Mouse (Mus musculus) forebrain, embryonic 10.5 days (tissue): ENCODE measurements around the gene Rasgef1b. TPM values are rescaled to one million over a fixed set of nuclear protein-coding genes. Genes with fewer than 3 reads are reported as not detected.

ENCODE experiments used
- DNase-seq: peaks from one replicate; pipeline ENCODE4 v3.0.0-alpha.2; 2017; ENCODE audit warnings: low spot score; ENCODE audit errors: extremely low spot score
- H3K27ac ChIP-seq: fragments of 300-500 bp; sonication (generic); 2 replicates; pipeline ENCODE4 v1.5.1; 2016; ENCODE audit warnings: mild to moderate bottlenecking
- H3K27me3 ChIP-seq: fragments of 300-500 bp; sonication (generic); 2 replicates; pipeline ENCODE4 v1.6.1; 2016; ENCODE audit warnings: mild to moderate bottlenecking; ENCODE audit not compliant: poor library complexity, severe bottlenecking
- H3K36me3 ChIP-seq: fragments of 300-500 bp; sonication (generic); replicated peaks from 2 replicates; pipeline ENCODE4 v1.6.1; 2016; ENCODE audit warnings: mild to moderate bottlenecking, moderate library complexity
- H3K4me1 ChIP-seq: fragments of 300-500 bp; sonication (generic); 2 replicates; pipeline ENCODE4 v1.6.1; 2016
- H3K4me3 ChIP-seq: fragments of 300-500 bp; sonication (generic); 2 replicates; pipeline ENCODE4 v1.5.1; 2016; ENCODE audit warnings: mild to moderate bottlenecking, moderate library complexity
- H3K9me3 ChIP-seq: fragments of 300-500 bp; sonication (generic); 2 replicates; pipeline ENCODE4 v1.6.1; 2016; ENCODE audit warnings: mild to moderate bottlenecking, moderate library complexity
- WGBS: fragments of 180-500 bp; shearing (Covaris S2); methylation state at CpG from one replicate; pipeline ENCODE4 v1.1.7; 2016; 5-methylcytosine and 5-hydroxymethylcytosine counted together
- polyA plus RNA-seq: library from polyadenylated mRNA; unstranded; fragments of >200 nt; fragmentation: Nextera tagmentation; extraction: Ambion mirVana; gene quantifications from 2 replicates; pipeline ENCODE4 v1.2.1, GENCODE M21; 2016

Rasgef1b gene
- polyA plus RNA-seq, 1 experiment from 2014 or later: 9.5 TPM

- no peak overlapping the region for H3K27ac ChIP-seq
- H3K4me1 ChIP-seq: peaks cover 11% of the 10 kb centered on the region
- H3K36me3 ChIP-seq: peaks cover 55% of the 10 kb centered on the region
- no peaks in the 10 kb centered on the region for H3K27me3 ChIP-seq
- 92% methylated on average over 6 of the region's 6 CpGs for WGBS
- H3K4me3 ChIP-seq: no peak overlapping the region
- H3K9me3 ChIP-seq: no peaks in the 10 kb centered on the region
- DNase-seq: no peak
Observed at GRCm38 (mm10) chr5:99240501-99240900, 488.4 kb downstream of the Rasgef1b start.

DNA sequence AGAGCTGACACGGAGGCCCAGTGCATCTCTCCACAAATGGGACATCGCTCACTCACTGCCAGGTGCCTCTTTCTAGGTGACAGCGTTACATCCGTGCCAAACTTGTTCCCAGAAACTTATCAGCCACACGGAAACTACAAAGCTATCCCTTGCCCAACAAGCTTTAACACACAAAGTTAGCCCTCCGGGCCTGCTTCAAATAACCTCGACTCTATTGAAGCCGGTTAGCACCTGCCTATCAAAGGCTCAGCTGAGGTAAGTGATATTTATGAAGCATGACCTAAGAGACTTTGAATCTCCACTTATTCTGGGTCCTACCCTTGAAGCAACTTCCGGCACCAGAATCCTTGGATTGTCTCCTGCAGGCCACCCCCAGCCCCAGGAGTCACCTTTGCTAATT, 489.2 kb downstream of the Rasgef1b start:
- no peak for DNase-seq
- WGBS: 94% methylated on average over 9 of the region's 9 CpGs
- Histone ChIP-seq H3K4me1 (peaks cover 11% of the 10 kb centered on the region), H3K27ac (no peak overlapping the region), H3K27me3 (no peaks in the 10 kb centered on the region), H3K4me3 (no peak overlapping the region), H3K36me3 (peaks cover 59% of the 10 kb centered on the region), H3K9me3 (no peaks in the 10 kb centered on the region)

- Histone ChIP-seq H3K4me1 (peaks cover 6% of the 10 kb centered on the region), H3K36me3 (peaks cover 73% of the 10 kb centered on the region), H3K4me3 (no peak overlapping the region), H3K9me3 (no peaks in the 10 kb centered on the region), H3K27me3 (no peaks in the 10 kb centered on the region), H3K27ac (no peak overlapping the region)
- no peak for DNase-seq
- WGBS: 90% methylated on average over 4 of the region's 4 CpGs
Observed at GRCm38 (mm10) chr5:99238150-99238549, 490.7 kb downstream of the Rasgef1b start.

DNA sequence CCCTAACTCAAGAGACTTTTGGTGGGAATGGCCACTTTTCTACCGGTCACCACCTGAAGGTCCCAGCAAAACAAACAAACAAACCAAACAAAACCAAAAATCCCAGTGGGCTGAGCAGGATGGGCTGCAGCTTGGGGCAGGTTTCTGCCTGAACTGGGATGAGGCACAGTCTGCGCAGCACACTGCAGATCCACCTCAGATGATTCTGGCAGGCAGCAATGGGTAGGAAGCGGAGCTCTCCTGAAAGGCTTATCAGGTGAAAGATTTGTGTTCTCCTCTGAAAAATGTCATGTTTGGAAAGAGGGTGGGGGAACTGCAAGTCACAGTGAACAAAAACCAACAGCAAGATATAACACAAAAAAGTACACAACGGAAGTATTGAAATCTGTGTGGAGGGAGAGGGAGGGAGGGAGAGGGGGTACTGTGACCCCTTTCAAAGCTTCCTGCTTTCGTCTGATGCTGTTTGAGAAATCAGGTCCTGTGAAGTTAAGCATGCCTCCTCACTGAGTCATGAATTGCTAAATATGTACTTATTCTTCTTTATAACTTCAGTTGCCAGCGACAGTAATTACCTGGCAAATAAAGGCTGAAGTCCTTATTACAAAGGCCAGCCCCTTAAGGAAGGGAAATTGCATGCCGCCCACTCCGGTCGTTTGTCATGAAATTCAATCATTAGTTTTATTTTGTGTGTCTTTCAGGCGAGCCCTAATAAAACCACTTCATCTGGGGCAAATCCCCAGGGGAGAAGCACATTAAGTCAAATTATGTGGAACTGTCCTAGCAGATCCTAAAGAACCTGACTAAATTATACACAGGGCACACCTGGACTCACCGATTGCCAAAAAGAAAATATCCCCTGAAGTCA, 491.7 kb downstream of the Rasgef1b start:
- H3K27me3 ChIP-seq: no peaks in the 10 kb centered on the region
- DNase-seq: no peak
- no peaks in the 10 kb centered on the region for H3K9me3 ChIP-seq
- H3K4me1 ChIP-seq: peaks cover 6% of the 10 kb centered on the region
- H3K36me3 ChIP-seq: peaks cover 77% of the 10 kb centered on the region
- H3K27ac ChIP-seq: no peak overlapping the region
- 84% methylated on average over 11 of the region's 11 CpGs for WGBS
- no peak overlapping the region for H3K4me3 ChIP-seq

- no peak overlapping the region for H3K4me3 ChIP-seq
- WGBS: 88% methylated on average over 4 of the region's 4 CpGs
- H3K36me3 ChIP-seq: peaks cover 78% of the 10 kb centered on the region
- H3K27ac ChIP-seq: no peak overlapping the region
- no peaks in the 10 kb centered on the region for H3K27me3 ChIP-seq
- DNase-seq: no peak
- no peaks in the 10 kb centered on the region for H3K9me3 ChIP-seq
- H3K4me1 ChIP-seq: peaks cover 6% of the 10 kb centered on the region; the same call in 1 of the 2 replicates
Observed at GRCm38 (mm10) chr5:99236431-99236830, 492.4 kb downstream of the Rasgef1b start.

DNA sequence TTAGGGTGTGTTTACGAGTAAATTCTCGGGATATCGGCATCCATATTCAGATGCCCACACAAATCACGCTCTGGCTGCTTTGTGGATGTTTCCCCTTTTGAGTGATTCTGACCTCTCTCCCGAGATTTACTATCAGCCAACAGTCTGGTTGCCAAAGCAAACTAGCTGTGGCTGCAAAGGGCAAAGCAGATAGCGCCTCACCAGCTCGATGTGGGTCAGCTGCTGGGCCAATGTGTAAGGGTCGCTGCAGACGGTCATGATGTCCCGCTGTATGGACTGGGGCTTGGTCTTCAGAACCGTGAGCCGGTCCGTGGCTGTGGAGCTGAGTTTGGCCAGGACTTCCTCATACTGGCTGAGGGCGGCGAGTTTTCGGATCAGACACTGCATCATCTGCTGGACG, 494.6 kb downstream of the Rasgef1b start:
- Histone ChIP-seq H3K4me1 (peaks cover 6% of the 10 kb centered on the region; the same call in 1 of the 2 replicates), H3K36me3 (peaks cover 65% of the 10 kb centered on the region), H3K27me3 (no peaks in the 10 kb centered on the region), H3K4me3 (no peak overlapping the region), H3K27ac (no peak overlapping the region), H3K9me3 (no peaks in the 10 kb centered on the region)
- no peak for DNase-seq
- 95% methylated on average over 17 of the region's 17 CpGs for WGBS

- Histone ChIP-seq H3K36me3 (peaks cover 63% of the 10 kb centered on the region), H3K4me1 (peaks cover 6% of the 10 kb centered on the region; the same call in 1 of the 2 replicates), H3K27ac (no peak overlapping the region), H3K4me3 (no peak overlapping the region), H3K9me3 (no peaks in the 10 kb centered on the region), H3K27me3 (no peaks in the 10 kb centered on the region)
- DNase-seq: no peak
- WGBS: 88% methylated on average over 3 of the region's 3 CpGs
Observed at GRCm38 (mm10) chr5:99233176-99233575, 495.7 kb downstream of the Rasgef1b start.

DNA sequence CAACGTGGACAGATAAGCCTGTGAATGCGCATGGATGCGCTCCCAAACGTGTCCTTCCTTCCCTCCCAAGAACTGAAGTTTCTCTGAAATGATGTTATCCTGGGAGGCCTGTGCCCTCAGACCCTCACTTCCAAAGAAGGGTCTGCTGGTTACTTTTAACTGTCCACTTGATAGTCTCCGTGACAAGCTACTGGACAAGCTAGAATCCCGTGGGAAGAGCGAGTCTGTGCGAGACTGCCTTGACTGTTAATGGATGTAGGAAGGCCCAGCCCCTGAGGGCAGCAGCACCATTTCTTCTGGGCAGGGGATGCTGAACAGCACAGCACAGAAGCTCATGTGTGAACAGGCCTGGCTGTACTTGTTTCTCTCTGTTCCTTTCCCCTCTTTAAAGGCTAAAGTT, 496.5 kb downstream of the Rasgef1b start:
- no peak overlapping the region for H3K27ac ChIP-seq
- no peak overlapping the region for H3K4me3 ChIP-seq
- peaks cover 6% of the 10 kb centered on the region; the same call in 1 of the 2 replicates for H3K4me1 ChIP-seq
- no peak for DNase-seq
- peaks cover 68% of the 10 kb centered on the region for H3K36me3 ChIP-seq
- WGBS: 96% methylated on average over 8 of the region's 8 CpGs
- no peaks in the 10 kb centered on the region for H3K27me3 ChIP-seq
- no peaks in the 10 kb centered on the region for H3K9me3 ChIP-seq

DNA sequence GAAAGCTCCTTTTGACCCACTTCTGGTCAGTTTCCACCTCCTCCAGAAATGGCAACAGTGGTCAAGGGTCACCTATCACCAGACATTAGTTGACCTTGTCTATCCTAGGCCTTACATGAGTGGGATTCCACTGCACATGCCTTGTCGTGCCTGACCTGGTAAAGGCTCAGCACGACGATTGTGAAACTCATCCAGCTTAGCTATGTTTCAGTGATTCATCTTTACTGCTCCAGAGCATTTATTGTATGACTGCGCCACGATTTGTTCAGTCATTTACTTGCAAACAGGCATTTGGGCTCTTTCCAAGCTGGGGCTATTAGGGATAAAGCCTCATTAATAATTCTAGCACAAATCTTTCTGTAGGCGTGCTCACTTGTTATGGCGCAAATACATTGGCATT, 498.4 kb downstream of the Rasgef1b start:
- no peak overlapping the region for H3K27ac ChIP-seq
- no peaks in the 10 kb centered on the region for H3K9me3 ChIP-seq
- 96% methylated on average over 7 of the region's 7 CpGs for WGBS
- peaks cover 69% of the 10 kb centered on the region for H3K36me3 ChIP-seq
- H3K27me3 ChIP-seq: no peaks in the 10 kb centered on the region
- H3K4me1 ChIP-seq: no peaks in the 10 kb centered on the region
- no peak overlapping the region for H3K4me3 ChIP-seq
- DNase-seq: no peak

- WGBS: 85% methylated on average over 4 of the region's 4 CpGs
- H3K27me3 ChIP-seq: no peaks in the 10 kb centered on the region
- DNase-seq: no peak
- peaks cover 56% of the 10 kb centered on the region for H3K36me3 ChIP-seq
- H3K9me3 ChIP-seq: no peaks in the 10 kb centered on the region
- H3K4me1 ChIP-seq: peaks cover 10% of the 10 kb centered on the region
- no peak overlapping the region for H3K4me3 ChIP-seq
- no peak overlapping the region for H3K27ac ChIP-seq
Observed at GRCm38 (mm10) chr5:99227361-99227760, 501.5 kb downstream of the Rasgef1b start.

DNA sequence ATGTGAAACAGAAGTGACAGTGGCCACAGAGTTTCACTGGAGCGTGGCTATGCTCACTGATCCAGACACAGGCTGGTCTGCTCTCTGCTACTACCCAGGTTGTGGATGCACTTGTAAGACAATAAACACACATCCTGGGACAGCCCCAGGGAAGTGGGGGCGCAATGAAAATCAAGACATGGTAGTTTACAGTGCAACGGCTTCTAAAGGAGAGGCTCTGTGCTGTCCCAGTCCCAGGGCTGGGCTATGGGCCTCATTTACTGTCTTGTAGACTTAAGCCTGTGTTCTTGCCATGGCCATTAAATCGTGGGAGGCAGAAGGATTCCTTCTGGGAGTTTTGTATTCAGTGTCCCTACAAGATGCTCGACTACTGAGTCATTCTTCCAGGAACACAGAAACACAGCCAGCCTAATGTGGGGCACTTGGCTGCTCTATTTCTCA, 504.3 kb downstream of the Rasgef1b start:
- Histone ChIP-seq H3K4me1 (peaks cover 10% of the 10 kb centered on the region), H3K36me3 (peaks cover 63% of the 10 kb centered on the region), H3K27ac (no peak overlapping the region), H3K4me3 (no peak overlapping the region), H3K27me3 (no peaks in the 10 kb centered on the region), H3K9me3 (no peaks in the 10 kb centered on the region)
- WGBS: 70% methylated on average over 5 of the region's 5 CpGs
- DNase-seq: no peak

DNA sequence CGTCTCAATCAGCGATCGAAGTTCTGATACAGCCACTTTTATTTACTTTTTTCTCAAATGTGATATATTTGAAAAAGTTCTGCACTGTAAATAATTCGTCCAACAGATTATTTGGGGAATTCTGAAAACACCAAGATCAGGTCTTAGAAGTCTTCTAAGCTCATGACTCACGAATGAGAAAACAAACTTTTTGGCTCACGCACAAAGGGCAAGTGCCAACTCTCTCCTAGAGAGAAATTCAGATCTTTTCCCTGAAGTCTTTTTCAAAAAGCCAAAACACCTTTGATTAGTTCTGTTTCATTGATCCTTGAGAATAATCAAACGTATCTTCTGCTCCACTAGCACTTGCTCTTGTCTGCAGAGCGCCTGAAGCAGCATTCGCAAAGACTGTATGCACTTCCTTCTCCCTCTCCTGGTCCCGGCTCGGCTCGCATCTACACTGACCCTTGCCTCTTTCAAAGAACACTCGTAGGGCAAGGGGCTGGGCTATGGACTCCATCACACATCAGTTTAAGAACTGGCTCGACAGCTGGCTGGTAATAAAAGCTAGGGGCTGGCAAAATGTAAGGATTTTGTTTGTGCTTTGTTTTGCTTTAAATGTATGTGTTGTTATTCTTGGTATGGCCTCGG, 504.9 kb downstream of the Rasgef1b start:
- H3K9me3 ChIP-seq: no peaks in the 10 kb centered on the region
- DNase-seq: no peak
- H3K36me3 ChIP-seq: peaks cover 61% of the 10 kb centered on the region
- peaks cover 10% of the 10 kb centered on the region for H3K4me1 ChIP-seq
- no peaks in the 10 kb centered on the region for H3K27me3 ChIP-seq
- no peak overlapping the region for H3K27ac ChIP-seq
- 79% methylated on average over 15 of the region's 15 CpGs for WGBS
- no peak overlapping the region for H3K4me3 ChIP-seq

DNA sequence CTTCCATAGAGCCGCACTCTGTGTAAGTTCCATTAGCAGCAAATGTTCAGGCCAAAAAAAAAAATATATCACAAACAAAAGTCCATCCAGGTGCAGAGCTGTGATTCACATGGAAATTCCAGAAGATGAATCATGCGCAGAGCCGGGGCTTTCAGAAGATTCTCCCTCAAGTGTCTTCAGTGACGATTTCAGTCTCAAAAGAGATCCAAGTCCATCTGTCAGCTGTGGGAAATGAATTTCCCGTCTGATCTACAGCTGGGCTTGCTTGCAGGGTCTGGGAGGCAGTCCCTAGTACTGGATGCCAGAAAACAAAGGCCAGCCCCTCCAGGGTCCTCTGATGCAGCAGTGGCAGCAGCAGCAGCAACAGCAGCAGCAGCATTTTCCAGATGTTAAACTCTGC, 510.5 kb downstream of the Rasgef1b start:
- no peak overlapping the region for H3K4me3 ChIP-seq
- peaks cover 16% of the 10 kb centered on the region for H3K4me1 ChIP-seq
- no peaks in the 10 kb centered on the region for H3K27me3 ChIP-seq
- no peak for DNase-seq
- 82% methylated on average over 5 of the region's 5 CpGs for WGBS
- H3K27ac ChIP-seq: no peak overlapping the region
- peaks cover 64% of the 10 kb centered on the region for H3K36me3 ChIP-seq
- peaks cover 4% of the 10 kb centered on the region; the same call in 1 of the 2 replicates for H3K9me3 ChIP-seq
